Mouse (Mus musculus) erythroblast, embryonic 14.5 days (primary cell): ENCODE measurements around the gene Foxred2.

ENCODE experiments used
- GATA1 ChIP-seq: IDR thresholded peaks from 2 replicates; pipeline ENCODE4 v1.6.1; 2012; ENCODE audit warnings: low read length, inconsistent platforms, mixed read lengths
- TAL1 ChIP-seq: IDR thresholded peaks from 3 replicates; pipeline ENCODE4 v1.6.1; 2012; ENCODE audit warnings: low read length, inconsistent platforms, mixed read lengths

DNA sequence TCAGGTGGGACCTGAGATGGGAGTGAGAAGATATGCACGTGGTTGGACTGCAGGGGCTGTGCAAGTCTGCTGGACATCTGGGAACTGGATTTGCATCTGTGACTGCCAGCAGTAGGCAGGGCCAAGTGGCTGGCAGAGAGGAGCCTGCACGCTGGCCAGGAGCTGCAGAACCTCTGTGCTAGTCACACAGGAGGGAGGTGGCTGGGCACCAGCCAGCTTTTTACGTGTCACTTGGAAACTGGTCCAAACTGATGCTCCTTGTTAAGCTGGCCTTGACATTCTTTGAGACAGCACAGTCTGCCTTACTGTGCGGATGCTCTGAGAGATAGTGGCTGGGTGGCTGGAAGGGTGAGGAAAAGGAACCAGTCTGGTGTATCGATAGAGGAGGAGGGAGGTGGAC, 32.0 kb upstream of the Foxred2 start:
- TF ChIP-seq TAL1 (no peak), GATA1 (no peak)
